Mouse (Mus musculus) lung, postnatal 36 days (tissue): ENCODE results near the gene Sh3bgr.

ENCODE experiments used
- DNase-seq: peaks from one replicate; pipeline ENCODE4 v3.0.0; 2022; ENCODE audit warnings: mixed read lengths

Gene Sh3bgr

DNA sequence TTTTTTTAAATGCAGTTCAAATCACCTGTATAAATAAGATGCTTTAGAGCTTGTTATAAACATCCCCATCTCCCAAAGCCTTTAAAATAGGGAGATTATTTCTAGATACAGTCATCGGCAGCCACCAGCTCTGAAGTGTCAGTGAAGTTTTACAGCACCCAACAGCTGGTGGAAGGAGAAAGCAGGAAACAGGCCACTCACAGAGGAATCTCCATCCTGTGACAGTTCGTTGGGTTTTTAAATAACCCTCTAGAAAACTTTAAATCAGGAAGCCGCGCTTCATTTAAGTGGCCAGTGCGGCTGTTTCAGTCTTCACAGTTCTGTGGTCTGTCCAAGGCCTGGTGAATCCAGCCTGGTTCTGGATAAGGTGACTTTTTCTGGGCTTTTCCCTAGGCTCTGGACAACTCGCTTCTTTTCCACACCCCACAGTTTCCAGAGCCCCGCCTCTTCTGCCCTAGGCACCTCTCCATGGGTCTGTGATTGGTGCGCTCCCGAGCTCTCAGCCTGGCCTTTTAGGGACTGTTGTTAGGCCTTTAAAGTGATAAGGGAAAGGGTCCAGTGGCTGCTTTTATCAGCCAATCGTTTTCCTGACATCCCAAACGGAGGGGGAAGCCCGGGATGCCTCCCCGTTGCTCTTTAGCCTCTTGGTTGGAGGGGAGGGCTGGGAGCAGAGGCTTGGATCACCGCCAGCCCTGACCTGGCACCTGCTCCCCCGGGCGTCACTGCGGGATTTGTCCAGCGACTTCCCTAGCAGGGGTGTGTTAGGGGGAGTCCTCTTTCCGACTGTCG lies at the start of gene Sh3bgr:
Gene Sh3bgr (plus strand): TSS at position 538 of the 789 bp plus-strand sequence.
- DNase-seq = peak; percentile 80

DNA sequence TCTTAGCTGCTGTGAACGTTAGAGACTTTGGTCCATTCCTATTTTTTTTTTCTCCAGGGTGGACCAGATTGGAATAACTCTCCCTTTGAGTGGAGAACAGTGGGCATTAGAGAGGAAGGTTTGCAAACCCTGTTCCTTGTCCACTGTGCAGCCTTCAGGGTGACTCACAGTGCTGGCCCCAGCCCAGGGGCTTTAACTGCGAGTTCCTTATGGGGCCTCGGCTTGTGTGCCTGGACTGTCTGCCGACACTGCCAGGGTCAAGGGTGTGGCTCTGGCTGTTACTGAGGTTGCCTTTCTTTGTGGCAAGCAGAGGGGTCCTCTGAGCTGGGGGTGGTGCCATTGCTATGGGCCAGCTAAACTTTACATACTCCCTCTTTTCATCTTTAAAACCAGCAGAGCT lies 49.3 kb upstream of the Sh3bgr start:
- DNase-seq = peak; percentile 23

DNA sequence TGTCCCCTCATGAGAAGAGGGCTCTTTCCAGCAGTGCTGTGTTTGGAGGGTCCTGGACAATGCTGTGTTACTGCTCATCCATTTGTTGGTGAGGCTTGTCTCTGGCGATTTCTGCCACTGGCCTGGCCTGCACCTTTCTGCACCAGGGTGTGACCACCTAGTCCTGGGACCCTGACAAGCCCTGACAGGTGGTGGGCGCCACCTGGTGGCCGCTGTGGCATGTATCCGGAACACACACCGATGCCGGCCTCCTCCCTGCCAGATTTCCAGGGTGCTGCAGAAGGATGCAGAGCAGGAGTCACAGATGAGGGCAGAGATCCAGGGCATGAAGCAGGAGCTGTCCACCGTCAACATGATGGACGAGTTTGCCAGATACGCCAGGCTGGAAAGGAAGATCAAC lies 48.7 kb upstream of the Sh3bgr start:
- DNase-seq = peak; percentile 84

DNA sequence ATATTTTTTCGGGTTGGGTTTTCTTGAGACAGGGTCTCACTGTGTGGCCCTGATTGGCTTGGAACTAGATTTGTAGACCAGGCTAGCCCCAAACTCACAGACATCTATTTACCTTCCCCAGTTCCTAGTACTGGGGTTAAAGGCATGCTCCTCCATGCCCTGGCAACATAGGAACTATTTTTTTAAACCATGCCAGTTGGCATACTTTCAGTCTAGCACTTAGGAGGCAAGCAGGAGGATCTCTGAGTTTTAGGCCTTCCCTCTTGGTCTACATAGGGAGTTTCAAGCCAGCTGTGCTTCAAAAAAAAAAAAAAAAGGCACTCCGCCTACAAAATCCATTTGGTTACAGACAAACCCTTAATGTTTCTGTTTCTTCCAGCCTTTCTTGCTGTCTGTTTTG lies 45.8 kb upstream of the Sh3bgr start:
- no peak for DNase-seq

DNA sequence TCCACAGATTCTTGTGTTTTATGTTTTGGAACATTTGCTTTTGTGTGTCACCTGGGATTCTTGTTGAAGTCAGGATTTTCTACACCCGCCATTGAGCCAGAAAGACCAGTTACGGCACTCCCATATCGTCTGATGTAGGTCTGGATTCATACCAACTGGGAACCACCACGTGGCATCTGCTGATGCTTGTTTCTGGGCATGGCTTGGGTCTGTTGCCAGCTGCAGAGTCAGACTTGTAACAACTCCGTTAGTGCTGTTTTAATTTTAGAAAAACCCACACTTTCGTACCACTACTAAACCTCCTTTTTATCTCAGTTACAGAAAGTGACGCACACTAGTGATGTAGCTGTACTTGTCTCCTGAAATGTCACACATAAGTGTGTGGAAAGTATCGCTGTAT lies 44.2 kb upstream of the Sh3bgr start:
- DNase-seq = no peak

DNA sequence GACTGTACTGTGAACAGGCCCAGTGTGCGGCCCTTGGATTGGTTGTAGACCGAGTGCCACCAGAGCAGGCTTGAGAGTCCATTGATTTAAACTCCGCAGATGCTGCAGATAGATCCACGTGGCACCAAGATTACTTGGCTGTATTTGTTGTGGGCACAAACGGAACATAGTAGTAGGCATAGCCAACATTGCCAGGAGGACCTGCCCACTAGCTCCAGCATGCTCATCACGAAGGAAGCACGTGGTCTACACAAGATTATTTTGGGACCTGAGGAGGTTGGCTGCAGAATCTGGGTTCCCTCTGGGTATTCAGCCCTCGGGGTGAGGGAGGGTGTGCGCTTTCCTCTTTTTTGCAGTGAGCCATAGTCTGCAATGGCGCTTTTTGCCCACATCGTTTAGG lies 43.1 kb upstream of the Sh3bgr start:
- DNase-seq = no peak

DNA sequence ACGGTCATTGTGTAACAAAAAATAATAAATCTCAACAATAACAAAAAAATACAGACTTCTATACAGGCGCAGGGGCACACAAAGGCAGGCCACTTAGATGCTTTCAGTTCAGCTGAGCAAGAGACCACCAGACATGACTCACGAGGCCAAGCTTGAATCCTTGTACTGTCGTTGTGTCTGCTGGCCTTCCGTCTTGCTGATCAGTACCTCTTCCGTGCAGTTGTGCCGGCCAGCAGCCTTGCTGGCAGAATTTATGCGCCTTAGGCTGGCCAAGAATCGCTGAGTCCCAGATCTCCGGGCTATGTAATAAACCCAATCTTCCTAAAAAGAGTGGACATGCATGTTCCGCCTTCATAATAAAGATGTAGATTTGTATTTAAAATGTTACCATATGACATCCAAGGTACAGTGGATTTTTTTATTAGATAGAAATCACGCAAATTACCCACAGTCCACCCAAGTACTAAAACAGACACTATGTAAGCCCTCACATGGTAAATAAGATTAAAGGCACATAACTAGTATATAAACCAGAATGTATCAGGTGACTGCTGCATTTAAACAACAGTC lies 41.7 kb upstream of the Sh3bgr start:
- DNase-seq = no peak

DNA sequence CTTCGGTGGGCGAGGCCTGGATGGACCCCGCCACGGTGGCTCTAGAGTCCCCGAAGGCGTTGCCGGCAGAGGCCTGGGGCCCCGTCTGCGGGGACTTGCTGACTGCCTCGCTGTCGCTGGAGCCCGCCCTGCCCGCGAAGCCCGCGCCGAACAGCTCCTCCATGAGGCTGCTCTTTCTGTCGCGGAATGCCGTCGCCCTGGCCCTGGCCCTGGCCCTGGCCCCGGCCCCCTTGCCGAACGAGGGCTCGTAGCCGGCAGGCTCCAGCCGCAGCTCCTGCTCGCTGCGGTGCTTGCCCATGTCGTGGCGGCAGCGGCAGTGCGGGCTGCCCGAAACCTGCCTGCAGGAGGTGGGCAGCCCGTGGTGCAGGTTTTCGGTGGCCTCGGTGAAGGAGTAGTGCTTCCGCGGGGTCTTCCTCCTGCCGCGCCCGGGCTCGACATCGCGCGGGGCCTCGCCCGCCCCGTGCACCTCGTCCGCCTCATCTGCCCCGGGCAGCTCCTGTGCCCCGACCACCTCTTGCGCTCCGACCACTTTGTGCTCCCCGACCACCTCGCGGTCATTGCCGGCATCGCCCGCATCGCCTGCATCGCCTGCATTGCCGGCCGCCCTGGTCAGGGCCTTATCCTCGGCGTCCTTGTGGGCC lies 41.0 kb upstream of the Sh3bgr start:
- DNase-seq = peak; percentile 47

DNA sequence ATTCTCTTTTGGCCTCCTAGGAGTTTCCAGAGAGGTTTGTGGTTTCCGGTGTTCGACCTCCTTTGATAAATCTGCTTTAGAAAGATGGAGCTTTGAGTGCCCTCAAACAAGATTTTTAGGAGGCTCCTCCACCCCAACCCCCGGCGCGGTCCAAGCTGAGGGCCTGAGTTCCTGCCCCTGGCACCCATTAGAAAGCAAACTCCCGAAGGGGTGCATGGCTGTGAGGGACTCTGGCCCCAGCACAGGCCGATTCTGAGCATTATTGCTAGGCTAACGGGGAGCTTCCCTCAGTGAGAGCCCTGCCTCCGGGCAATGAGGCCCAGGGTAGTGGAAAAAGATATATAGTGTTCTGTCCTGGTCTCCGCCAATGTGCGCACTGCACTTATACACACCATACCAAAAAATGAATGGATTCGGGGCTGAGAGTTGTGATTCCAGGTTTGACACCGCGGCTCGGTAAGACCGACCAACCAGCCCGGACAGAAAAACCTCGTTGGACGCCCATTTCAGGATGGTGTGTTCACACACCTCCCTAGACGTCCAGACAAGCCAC lies 40.4 kb upstream of the Sh3bgr start:
- DNase-seq = no peak

DNA sequence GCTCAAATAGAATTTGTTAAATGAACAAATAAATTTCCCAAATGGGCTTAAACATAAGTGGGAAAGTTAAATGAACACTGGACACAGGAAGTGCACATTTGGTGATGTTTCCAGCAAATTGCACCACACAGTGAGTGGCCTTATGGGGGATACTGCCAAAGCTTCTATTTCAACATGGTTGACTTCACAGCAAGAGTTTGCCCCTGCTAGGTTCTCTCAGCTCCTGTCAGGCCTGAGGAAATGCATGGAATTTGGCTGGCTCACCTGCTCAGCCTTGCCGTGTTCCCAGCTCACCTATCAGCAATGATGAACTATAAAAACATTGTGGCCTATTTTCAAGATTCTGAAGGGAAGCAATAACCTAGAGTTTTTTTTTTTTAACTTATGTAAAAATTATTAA lies 39.3 kb upstream of the Sh3bgr start:
- no peak for DNase-seq

DNA sequence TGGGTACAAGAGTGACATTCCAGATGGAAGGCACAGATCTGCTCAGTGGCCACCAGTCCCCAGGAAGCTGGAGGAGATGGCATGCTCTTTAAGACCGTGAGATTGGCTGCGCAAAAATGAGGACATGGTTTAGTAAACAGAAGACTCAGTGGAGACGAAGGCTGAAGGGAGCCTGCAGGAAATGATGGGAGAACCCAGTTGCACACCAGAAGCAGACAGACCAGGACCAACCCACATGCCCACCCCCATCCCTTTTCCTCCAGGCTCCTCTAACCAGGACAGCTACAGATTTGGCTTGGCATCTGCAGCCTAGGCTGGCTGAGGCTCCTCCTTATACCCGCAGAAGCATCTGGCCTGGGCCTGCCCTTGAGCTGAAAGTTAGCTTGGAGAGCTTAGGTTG lies 38.9 kb upstream of the Sh3bgr start:
- DNase-seq = no peak

DNA sequence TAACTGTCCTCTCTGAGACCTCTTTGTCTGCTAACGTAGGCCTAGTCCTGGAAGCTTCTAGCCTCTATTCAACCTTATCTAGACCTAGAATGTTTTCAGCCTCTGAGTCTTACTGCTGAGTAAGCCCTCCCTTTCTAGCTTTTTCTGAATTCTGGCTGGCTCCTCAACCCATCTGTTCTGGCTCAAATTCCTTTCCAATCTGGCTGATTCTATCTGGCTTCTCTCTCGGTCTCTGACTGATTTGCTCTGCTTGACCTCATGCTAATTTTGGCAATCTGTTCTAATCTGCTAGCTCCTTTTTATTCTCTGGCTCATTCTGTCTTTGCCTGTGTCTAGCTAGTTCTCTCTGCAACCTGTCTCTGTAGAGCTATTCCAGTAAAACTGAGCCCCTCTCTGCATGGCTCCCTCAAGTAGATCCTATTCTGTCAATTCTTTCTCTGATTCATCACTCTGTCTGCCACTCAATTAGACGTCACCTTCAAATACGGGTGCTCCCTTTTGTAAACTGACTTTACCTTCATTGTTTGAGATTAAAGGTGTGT lies 34.5 kb upstream of the Sh3bgr start:
- DNase-seq = no peak

DNA sequence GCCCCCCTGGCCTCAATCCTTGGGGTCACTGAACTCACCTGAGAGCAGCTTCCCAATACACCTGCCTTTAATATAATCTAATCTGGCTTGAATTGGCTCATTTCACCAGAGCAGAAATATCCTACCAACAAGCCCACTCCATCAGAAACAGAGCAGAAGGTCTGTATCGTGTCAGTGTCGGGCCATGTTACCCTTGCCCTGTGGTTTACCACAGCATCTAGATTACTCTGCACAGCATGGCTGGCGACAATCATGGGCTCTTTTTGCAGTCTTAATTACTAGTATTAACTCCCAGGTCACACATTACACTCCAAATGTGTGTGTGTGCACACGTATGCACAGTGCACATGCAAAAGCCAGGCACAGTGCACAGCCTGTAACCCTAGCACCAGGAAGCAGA lies 31.4 kb upstream of the Sh3bgr start:
- DNase-seq = no peak

DNA sequence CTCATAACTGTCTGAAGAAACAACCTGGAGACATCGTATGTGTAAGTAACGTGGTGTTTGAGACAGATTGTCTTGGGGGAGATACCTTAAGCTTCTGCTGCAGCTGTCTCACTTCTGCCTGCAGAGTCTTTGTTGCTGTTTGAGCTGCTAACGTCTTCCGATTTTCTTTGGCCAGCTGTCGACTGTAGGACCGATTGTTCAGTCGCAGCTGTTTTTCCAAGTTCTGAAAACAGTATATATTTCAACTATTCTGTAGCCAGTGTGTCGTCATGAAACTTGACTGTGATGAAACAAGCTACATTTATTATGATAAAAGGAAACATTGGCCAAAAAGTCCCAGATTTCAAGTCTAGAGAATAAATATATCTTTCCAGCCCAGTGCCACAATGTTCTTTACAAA lies 26.6 kb upstream of the Sh3bgr start:
- no peak for DNase-seq

DNA sequence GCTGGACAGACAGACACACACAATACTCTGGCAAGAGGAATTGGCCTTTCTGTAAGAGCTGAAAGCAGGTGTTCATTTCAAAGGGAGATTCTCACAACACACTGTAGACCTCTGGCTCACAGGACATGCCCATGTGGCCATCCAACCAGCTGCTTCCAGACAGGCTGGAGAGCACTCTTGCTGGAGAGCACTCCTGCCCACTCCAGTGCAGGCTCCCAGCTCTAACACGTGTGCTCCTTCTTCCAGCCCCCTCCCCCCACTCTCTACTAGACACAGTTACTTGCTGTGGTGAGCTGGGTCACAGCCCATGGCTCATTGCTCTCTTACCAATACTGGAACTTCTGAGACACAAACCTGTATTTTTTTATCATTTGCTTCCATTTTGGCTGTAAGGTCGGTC lies 24.9 kb upstream of the Sh3bgr start:
- DNase-seq = peak; percentile 87

DNA sequence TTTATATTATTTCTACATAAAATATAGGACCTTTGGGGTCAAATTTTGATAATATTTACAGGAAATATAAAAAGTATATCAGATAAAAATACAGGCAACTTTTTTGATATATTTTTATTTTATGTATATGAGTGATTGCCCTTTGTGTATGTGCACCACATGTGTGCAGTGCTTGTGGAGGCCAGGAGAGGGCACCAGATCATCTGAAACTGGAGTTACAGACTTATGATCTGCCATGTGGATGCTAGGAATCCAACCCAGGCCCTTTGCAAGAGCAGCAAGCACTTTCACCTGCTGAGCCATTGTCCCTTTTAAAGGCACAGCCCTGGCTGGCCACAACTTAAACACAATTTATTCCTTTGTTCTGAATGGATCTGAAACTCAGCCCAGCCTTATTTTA lies 21.1 kb upstream of the Sh3bgr start:
- DNase-seq = no peak

DNA sequence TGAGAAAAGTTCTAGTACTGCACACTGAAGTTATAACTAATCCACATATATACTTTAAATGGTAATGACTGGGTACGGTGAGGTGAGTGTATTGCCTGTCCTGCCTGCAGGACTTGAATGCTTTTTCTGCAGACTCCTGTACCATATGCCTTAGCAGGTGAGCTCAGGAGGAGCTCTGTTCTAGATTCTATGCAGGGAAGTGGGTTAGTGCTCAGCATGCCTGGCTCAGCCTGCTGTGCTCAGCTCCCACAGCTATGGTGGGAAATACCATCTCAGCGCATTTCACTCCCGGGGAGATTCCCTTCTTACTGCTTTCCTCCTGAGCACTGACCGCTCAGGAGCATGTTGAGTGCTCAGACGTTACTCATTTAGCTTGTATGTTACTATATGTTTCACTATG lies 12.6 kb upstream of the Sh3bgr start:
- DNase-seq = no peak

DNA sequence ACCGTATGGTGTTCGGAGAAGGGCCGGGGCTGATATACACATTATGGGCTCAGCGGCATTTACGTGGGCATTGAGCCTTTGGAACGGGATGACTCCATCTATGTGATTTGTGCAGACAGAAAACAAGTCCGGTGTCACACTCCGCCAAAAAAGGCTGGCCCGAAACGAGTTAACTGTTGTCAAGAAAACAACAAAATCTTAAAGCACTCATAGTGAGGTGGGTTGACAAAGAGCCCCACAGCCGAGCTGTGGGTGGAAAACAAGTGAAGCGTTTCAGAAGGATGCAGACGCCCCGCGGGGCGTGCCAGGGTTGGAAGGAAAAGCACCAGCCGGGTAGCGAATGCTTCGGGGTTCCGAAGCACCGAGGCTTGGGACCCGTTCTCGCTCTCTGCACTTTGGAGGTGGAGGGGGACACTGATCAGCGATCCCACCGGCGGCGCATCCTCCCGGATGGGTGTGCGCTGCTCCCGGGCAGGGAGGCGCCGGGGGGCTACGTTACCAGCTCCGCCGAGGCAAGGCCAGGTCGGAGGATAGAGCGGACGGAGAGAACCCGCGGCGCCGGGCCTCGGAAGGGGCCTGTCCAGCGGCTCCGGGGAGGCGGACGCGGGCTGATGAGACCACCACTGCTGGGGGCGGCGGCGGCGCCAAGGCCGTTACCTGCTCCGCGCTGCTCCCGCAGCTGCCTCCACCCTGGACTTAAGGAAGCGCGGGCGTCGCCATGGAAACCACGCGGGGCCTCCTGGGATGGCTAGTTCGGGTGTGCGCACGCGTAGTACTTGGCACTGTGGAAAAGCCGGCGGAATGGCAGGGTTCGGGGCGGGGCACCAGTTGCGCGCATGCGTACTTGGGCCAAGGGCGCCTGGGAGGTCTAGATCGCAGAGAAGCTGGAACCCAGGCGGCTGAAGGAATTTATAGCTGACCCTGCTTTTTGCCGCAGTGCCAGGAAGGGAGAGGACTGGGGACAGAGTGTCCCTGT lies 8.4 kb upstream of the Sh3bgr start, which contains the start of gene Lca5l:
Gene Lca5l (minus strand): TSS at position 741 of the 976 bp plus-strand sequence.
- peak; percentile 99 for DNase-seq

DNA sequence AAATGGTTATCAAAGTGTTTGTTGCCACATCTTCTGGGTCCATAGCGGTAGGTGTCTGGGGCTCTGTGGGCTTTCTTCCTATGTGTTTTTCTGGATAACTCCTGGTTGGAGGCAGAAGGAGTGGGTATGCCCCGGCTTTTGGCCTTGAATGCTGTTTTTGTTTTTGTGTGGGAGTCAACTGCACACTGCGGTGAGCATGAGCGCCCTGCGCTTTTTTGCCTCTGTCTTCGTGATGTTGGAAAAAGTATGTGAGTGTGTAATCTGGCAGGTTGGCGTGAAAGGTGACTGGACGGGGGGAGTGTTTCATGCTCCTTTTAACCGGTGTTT lies 415 bp downstream of the Sh3bgr start:
- DNase-seq = no peak

DNA sequence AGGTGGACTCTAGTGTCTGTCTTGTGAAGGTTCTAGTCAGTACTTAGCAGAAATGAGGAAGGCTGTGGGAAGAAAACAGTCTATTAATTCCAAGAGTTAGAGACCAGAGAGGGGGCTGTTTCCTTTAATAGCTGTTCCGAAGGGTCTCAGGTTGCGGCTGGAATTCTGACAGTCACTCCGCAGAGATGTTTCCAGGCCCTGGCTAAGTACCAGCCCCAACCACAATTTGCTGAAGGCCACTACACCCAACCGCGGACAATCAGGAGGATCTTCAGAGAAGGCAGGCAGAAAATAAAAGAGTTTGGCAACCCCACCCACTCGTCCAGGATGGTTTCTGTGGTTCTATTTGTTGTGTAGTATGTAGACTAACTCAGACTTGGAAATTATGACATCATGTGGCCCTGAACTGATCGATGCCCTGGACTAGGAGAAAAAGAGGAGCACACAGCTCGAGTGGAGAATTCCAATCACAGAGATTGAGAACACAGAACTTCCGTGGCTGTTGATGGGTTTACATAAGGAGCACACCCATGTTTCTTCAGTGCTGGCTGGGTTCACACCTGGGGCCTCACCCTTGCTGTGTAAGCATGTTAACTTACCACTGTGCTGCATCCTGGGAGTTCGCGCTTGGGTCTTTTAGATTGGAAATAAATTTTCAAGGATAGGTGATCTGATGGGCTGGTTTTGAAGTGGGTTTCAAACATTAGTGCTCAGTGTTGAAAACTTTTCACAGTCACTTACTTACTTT lies 1.4 kb downstream of the Sh3bgr start:
- DNase-seq = no peak

DNA sequence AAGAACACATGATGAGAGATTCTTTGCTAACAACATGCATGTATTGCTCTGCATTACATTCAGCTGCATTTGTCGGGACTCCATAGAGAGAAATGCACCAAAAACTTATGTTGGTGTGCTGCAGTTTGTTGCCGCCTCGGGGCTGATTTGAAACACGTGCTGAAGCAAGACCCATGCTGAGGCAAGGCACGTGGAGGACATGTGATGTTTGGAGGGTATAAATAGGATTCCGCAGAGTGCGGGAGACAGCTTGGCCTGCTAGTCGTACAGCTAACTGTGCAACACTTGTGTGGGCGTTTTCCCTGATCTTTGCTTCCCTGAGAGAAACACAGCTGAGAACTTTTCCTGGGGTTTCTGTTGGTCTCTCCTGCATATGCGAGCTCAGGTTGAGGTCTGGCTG lies 9.5 kb downstream of the Sh3bgr start:
- no peak for DNase-seq

DNA sequence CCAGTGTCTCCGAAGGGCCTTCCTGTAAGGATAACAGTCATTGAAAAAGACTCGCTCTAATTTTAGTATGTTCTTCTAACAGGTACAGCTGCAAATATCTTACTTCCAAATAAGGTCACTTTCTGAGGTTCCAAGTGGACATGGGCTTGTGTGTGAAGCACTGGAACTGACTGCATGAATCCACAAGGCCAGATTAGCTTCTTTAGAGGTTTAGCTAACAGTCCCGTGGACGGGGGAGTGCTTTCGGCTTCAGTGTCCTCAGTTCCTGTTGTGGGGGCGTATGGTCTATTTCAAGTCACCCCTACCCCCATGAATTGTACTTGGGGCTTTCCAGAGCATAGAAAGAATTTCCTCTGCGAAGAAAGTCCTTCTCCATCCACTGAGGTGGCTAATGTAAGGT lies 10.6 kb downstream of the Sh3bgr start:
- DNase-seq = no peak
